Mouse (Mus musculus) limb, embryonic 10.5 days (tissue): ENCODE measurements around the gene Map3k21. TPM values are rescaled to one million over a fixed set of nuclear protein-coding genes. Genes with fewer than 3 reads are reported as not detected.

Experiments used
- DNase-seq: peaks from one replicate; pipeline ENCODE4 v3.0.0-alpha.2; 2017; ENCODE audit warnings: low spot score
- H3K27ac ChIP-seq: fragments of 300-500 bp; sonication (generic); 2 replicates; pipeline ENCODE4 v1.5.1; 2016; ENCODE audit warnings: mild to moderate bottlenecking
- H3K27me3 ChIP-seq: fragments of 300-500 bp; sonication (generic); 2 replicates; pipeline ENCODE4 v1.6.1; 2016; ENCODE audit warnings: low read depth, mild to moderate bottlenecking; ENCODE audit not compliant: poor library complexity, severe bottlenecking
- H3K36me3 ChIP-seq: fragments of 300-500 bp; sonication (generic); 2 replicates; pipeline ENCODE4 v1.6.1; 2016; ENCODE audit warnings: mild to moderate bottlenecking, moderate library complexity
- H3K4me1 ChIP-seq: fragments of 300-500 bp; sonication (generic); 2 replicates; pipeline ENCODE4 v1.6.1; 2016
- H3K4me3 ChIP-seq: fragments of 300-500 bp; sonication (generic); 2 replicates; pipeline ENCODE4 v1.5.1; 2016; ENCODE audit warnings: mild to moderate bottlenecking, moderate library complexity
- H3K9me3 ChIP-seq: fragments of 300-500 bp; sonication (generic); replicated peaks from 2 replicates; pipeline ENCODE4 v1.6.1; 2016; ENCODE audit warnings: mild to moderate bottlenecking
- WGBS: fragments of 180-500 bp; shearing (Covaris S2); methylation state at CpG from one replicate; pipeline ENCODE4 v1.1.7; 2016; 5-methylcytosine and 5-hydroxymethylcytosine counted together
- polyA plus RNA-seq: library from polyadenylated mRNA; unstranded; fragments of >200 nt; fragmentation: Nextera tagmentation; extraction: Ambion mirVana; gene quantifications from 2 replicates; pipeline ENCODE4 v1.2.1, GENCODE M21; 2016

Gene Map3k21
- polyA plus RNA-seq, 1 experiment from 2014 or later = 0.04 TPM

DNA sequence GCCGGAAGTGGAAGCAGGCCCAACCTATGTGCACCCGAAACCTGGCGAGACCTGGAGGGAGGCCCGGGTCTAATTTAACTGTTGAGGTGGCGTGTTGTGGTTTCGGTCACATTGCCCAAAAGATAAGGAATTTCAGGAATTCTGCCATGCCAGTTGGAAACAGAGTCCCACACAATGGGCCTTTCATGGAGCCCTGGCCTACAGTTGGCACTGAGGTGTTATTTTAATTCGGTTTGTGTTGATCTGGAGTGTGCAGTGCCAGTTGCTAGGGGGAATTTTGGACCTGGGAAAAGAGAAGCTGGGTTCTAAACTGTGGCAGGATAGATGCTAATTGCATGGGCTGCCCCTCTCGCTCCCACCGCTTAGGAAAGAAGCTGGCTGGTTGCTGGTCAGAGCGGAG is 10.0 kb downstream of the Map3k21 start:
- H3K4me1 ChIP-seq = peaks cover 23% of the 10 kb centered on the region; the same call in 1 of the 2 replicates
- WGBS = 89% methylated on average over 10 of the region's 10 CpGs
- H3K27me3 ChIP-seq = peaks cover 4% of the 10 kb centered on the region; the same call in 1 of the 2 replicates
- peak overlapping the region; percentile 16 for H3K27ac ChIP-seq
- H3K4me3 ChIP-seq = no peak overlapping the region
- no peak for DNase-seq
- no peaks in the 10 kb centered on the region for H3K36me3 ChIP-seq
- H3K9me3 ChIP-seq = no peaks in the 10 kb centered on the region

- Histone ChIP-seq H3K4me3 (no peak overlapping the region), H3K36me3 (no peaks in the 10 kb centered on the region), H3K27ac (peak overlapping the region; percentile 16), H3K27me3 (no peaks in the 10 kb centered on the region), H3K4me1 (peaks cover 23% of the 10 kb centered on the region; the same call in 1 of the 2 replicates), H3K9me3 (no peaks in the 10 kb centered on the region)
- WGBS = 79% methylated on average over 9 of the region's 9 CpGs
- DNase-seq = no peak
Measured at GRCm38 (mm10) chr8:125920761-125921160, 10.5 kb downstream of the Map3k21 start.

DNA sequence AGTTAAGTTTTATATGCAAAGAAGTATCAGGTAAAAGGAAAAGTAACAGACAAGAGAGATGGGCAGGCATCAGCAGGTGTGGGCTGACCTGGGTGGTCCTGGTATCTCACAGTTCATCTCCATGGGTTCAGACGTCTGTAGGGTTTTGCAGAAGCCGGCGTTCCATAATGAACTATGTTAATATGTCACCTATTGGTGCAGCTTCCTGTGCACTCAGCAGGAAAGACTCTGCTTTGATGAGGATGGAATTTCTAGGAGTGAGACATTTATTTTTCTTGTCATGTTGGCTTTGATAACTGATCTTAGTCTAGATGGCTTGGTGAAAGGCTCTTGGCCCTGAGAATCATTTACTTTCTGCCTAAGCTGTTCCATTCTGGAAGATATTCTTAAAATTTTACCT is 12.1 kb downstream of the Map3k21 start:
- Histone ChIP-seq H3K27me3 (no peaks in the 10 kb centered on the region), H3K36me3 (no peaks in the 10 kb centered on the region), H3K4me3 (no peak overlapping the region), H3K27ac (no peak overlapping the region), H3K9me3 (no peaks in the 10 kb centered on the region), H3K4me1 (peaks cover 23% of the 10 kb centered on the region; the same call in 1 of the 2 replicates)
- WGBS = 82% methylated on average over 3 of the region's 3 CpGs
- no peak for DNase-seq

GRCm38 (mm10) chr8:125926636-125927035 is 16.4 kb downstream of the Map3k21 start:
- DNase-seq = no peak
- Histone ChIP-seq H3K27me3 (no peaks in the 10 kb centered on the region), H3K4me1 (no peaks in the 10 kb centered on the region), H3K27ac (no peak overlapping the region), H3K4me3 (no peak overlapping the region), H3K9me3 (no peaks in the 10 kb centered on the region), H3K36me3 (no peaks in the 10 kb centered on the region)
- 90% methylated on average over 4 of the region's 4 CpGs for WGBS

DNA sequence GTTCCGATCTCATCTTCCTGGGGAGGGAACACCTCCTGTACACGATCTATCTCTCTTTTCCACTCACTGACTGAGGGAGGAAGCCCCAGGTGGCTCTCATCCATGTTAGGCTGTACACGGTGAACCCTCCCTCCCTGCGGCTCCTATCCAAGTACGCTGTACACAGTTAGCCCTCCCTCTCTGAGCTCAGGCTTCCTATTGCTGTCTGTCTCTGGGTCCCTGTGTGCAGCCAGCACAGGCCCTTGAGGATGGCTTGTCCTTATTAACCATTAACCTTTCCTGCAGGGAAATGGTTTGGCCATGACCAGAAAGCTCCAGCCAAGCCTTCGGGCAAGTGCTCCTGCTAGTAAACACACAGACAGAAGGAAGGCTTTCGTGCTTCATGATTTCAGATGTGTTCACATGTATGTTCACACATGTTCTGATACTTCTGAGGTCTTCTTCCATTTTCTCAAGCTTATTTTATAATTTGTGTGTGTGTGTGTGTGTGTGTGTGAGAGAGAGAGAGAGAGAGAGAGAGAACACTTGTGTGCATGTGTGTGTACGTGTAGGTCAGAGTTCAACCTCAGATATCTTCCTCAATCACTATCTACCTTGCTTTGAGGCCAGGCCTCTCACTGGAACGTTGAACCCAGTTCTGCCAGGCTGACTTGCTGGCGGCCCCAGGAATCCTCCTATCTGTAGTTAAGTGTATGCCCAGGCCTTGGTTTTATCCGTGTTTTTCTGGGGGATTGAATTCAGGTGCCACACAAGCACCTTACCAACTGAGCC is 20.2 kb downstream of the Map3k21 start:
- Histone ChIP-seq H3K27ac (no peak overlapping the region), H3K4me1 (no peaks in the 10 kb centered on the region), H3K9me3 (no peaks in the 10 kb centered on the region), H3K4me3 (no peak overlapping the region), H3K27me3 (no peaks in the 10 kb centered on the region), H3K36me3 (no peaks in the 10 kb centered on the region)
- 91% methylated on average over 11 of the region's 11 CpGs for WGBS
- no peak for DNase-seq

DNA sequence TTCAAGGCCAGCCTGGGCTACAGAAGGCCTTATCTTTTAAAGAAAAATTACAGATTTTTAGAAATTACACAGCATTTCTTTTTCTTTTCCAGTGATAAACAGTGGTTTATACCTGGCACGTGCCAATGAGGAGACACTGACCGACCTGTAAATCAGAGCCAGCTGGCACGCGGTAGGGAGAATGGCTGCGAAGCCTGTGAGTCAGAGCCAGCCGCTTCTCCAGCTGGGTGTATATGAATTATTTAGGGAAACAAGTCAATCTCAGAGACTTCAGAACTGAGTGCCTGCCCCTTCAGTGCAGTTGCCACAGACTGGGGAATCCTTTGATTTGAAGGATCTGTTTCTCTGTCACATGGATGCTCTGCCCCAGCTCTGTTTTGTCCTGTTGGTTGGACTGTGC is 21.6 kb downstream of the Map3k21 start:
- no peak for DNase-seq

DNA sequence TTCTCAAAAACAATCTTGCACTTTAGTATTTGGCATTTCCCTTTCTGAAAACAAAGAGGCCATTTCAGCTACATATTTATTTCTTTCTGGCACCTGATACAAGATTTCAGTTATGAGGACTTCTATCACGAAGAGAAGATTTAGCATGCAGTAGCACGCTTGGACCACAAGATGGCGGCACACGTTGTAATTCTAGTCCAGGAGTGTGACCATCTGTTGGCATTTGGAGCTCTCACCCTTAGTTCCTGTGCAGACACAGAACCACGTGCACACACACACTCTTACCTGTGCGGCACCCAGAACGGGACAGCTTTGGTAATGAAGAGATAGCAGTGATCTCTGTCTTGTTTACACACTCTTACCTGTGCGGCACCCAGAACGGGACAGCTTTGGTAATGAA is 25.4 kb downstream of the Map3k21 start:
- no peak overlapping the region for H3K27ac ChIP-seq
- H3K4me3 ChIP-seq = no peak overlapping the region
- H3K4me1 ChIP-seq = no peaks in the 10 kb centered on the region
- peak; percentile 70 for DNase-seq
- no peaks in the 10 kb centered on the region for H3K36me3 ChIP-seq
- no peaks in the 10 kb centered on the region for H3K9me3 ChIP-seq
- H3K27me3 ChIP-seq = no peaks in the 10 kb centered on the region
- 47% methylated on average over 9 of the region's 9 CpGs for WGBS

More for the DNA sequence above, 21.6 kb downstream of the Map3k21 start:
- no peak overlapping the region for H3K4me3 ChIP-seq
- H3K9me3 ChIP-seq = no peaks in the 10 kb centered on the region
- no peaks in the 10 kb centered on the region for H3K4me1 ChIP-seq
- H3K27me3 ChIP-seq = no peaks in the 10 kb centered on the region
- WGBS = 95% methylated on average over 6 of the region's 6 CpGs
- H3K27ac ChIP-seq = no peak overlapping the region
- H3K36me3 ChIP-seq = no peaks in the 10 kb centered on the region

GRCm38 (mm10) chr8:125944511-125944910 is 34.3 kb downstream of the Map3k21 start:
- H3K27me3 ChIP-seq = no peaks in the 10 kb centered on the region
- DNase-seq = no peak
- H3K36me3 ChIP-seq = no peaks in the 10 kb centered on the region
- no peaks in the 10 kb centered on the region for H3K4me1 ChIP-seq
- 83% methylated on average over 4 of the region's 4 CpGs for WGBS
- no peak overlapping the region for H3K4me3 ChIP-seq
- no peaks in the 10 kb centered on the region for H3K9me3 ChIP-seq
- no peak overlapping the region for H3K27ac ChIP-seq

DNA sequence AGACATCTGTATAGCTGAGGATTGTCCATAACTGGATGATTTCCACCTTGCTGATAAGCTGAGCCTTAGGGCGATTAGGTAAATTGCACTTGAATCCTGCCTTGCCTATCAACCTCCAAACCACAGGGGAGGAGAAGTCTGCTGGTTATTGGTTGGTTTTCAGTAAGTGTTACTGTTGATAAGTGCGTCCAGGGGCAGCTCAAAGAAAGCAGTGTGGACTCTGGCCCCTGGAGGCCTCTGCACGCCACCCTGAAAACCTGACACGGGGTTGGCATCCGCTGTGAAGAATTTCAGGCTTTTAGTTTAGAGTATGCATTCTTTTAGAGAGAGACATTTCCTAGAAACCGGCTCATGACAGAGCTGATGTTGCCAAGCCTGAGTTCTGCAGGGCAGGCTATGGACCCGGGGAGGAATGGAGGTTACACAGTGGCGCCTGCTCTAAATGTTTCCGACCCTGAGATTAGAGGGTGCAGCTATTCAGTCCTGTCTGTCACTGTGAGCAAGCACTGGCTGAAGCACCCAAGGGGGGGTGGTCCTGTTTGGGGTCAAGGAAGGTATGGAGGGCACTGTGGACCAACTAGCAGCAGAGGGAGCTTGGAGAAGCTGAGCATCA is 38.6 kb downstream of the Map3k21 start:
- no peaks in the 10 kb centered on the region for H3K9me3 ChIP-seq
- H3K27ac ChIP-seq = no peak overlapping the region
- H3K4me1 ChIP-seq = no peaks in the 10 kb centered on the region
- no peaks in the 10 kb centered on the region for H3K36me3 ChIP-seq
- H3K4me3 ChIP-seq = no peak overlapping the region
- DNase-seq = no peak
- WGBS = 87% methylated on average over 9 of the region's 9 CpGs
- no peaks in the 10 kb centered on the region for H3K27me3 ChIP-seq

- H3K4me3 ChIP-seq = no peak overlapping the region
- 0 out of 2 replicates have a peak, but pooled peaks cover 4% of the 10 kb centered on the region for H3K27me3 ChIP-seq
- H3K27ac ChIP-seq = no peak overlapping the region
- no peaks in the 10 kb centered on the region for H3K9me3 ChIP-seq
- 26% methylated on average over 23 of the region's 23 CpGs for WGBS
- H3K4me1 ChIP-seq = no peaks in the 10 kb centered on the region
- no peaks in the 10 kb centered on the region for H3K36me3 ChIP-seq
- peak; percentile 87 for DNase-seq
Measured at GRCm38 (mm10) chr8:125950007-125950940, 40.0 kb downstream of the Map3k21 start.

- 0 out of 2 replicates have a peak, but pooled peaks cover 9% of the 10 kb centered on the region for H3K27me3 ChIP-seq
- WGBS = 16% methylated on average over 11 of the region's 11 CpGs
Measured at GRCm38 (mm10) chr8:125955671-125956070, 45.4 kb downstream of the Map3k21 start.

GRCm38 (mm10) chr8:125956796-125957195 is 46.5 kb downstream of the Map3k21 start:
- Histone ChIP-seq H3K27me3 (0 out of 2 replicates have a peak, but pooled peaks cover 9% of the 10 kb centered on the region), H3K36me3 (no peaks in the 10 kb centered on the region), H3K9me3 (no peaks in the 10 kb centered on the region), H3K4me1 (peaks cover 18% of the 10 kb centered on the region; the same call in 1 of the 2 replicates), H3K27ac (no peak overlapping the region), H3K4me3 (no peak overlapping the region)
- DNase-seq = no peak
- 79% methylated on average over 9 of the region's 9 CpGs for WGBS

More at GRCm38 (mm10) chr8:125955671-125956070, 45.4 kb downstream of the Map3k21 start:
- Histone ChIP-seq H3K4me3 (no peak overlapping the region), H3K9me3 (no peaks in the 10 kb centered on the region), H3K4me1 (peaks cover 18% of the 10 kb centered on the region; the same call in 1 of the 2 replicates), H3K27ac (no peak overlapping the region), H3K36me3 (no peaks in the 10 kb centered on the region)
- DNase-seq = peak; percentile 75
